Mouse (Mus musculus) liver, adult 2 months (tissue): ENCODE measurements around the gene Zim1.

ENCODE experiments used
- CTCF ChIP-seq: fragments of 200-500 bp; IDR thresholded peaks from 2 replicates; pipeline ENCODE4 v1.5.1; 2011; ENCODE audit warnings: low read depth, low read length, control low read depth
- POLR2A ChIP-seq: fragments of 200-500 bp; IDR thresholded peaks from 2 replicates; pipeline ENCODE4 v1.6.1; 2011; ENCODE audit warnings: low read length, control low read depth; ENCODE audit not compliant: insufficient read depth; ENCODE audit errors: extremely low read depth

DNA sequence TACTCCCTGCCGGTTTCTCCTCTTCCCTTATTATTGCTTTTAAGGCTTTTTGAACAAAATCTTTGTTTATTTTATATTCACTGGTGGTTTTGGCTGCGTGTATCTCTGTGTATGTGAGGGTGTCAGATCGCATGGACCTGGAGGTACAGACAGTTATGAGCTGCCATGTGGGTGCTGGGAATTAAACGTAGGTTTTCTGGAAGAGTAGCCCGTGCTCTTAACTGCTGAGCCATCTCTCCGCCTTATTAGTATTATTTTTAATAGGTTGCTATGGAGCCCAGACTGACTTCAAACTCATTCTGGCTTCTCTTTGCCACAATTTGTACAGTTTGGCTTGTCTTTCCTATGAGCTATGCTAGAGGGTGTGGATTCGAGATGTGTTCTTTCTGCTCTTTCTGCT, 32.8 kb downstream of the Zim1 start:
- TF ChIP-seq CTCF: no peak
- no peak for TF ChIP-seq POLR2A
